Mouse (Mus musculus) activated CD4-positive, CD25-positive, alpha-beta regulatory T cell, adult 4 months (primary cell): Measurements from ENCODE around the gene Asb5. TPM values are rescaled to one million over a fixed set of nuclear protein-coding genes. Genes with fewer than 3 reads are reported as not detected.

Experiments used
- polyA plus RNA-seq, 2 experiments: library from polyadenylated mRNA; unstranded; fragments of 100-300 nt; shearing (Covaris generic); gene quantifications; one replicate each; pipeline ENCODE4 v1.2.1; 2017

Gene Asb5
- polyA plus RNA-seq, 2 experiments from 2014 or later, result not detected

Other genes with a start within 250 kb of the Asb5 start
- 100 to 1,000 TPM; 129 to 147 TPM for gene Spcs3, start 418 bp downstream of the Asb5 start, polyA plus RNA-seq
- gene Spata4, start 71.2 kb downstream of the Asb5 start, polyA plus RNA-seq, result not detected